Mouse (Mus musculus): ENCODE data around the gene Dop1b. TPM values are rescaled to one million over a fixed set of nuclear protein-coding genes. Genes with fewer than 3 reads are reported as not detected.

Gene Dop1b
- 59.0 and 65.4 TPM in 2 replicates for polyA plus RNA-seq (2012; rRNA removed)

DNA sequence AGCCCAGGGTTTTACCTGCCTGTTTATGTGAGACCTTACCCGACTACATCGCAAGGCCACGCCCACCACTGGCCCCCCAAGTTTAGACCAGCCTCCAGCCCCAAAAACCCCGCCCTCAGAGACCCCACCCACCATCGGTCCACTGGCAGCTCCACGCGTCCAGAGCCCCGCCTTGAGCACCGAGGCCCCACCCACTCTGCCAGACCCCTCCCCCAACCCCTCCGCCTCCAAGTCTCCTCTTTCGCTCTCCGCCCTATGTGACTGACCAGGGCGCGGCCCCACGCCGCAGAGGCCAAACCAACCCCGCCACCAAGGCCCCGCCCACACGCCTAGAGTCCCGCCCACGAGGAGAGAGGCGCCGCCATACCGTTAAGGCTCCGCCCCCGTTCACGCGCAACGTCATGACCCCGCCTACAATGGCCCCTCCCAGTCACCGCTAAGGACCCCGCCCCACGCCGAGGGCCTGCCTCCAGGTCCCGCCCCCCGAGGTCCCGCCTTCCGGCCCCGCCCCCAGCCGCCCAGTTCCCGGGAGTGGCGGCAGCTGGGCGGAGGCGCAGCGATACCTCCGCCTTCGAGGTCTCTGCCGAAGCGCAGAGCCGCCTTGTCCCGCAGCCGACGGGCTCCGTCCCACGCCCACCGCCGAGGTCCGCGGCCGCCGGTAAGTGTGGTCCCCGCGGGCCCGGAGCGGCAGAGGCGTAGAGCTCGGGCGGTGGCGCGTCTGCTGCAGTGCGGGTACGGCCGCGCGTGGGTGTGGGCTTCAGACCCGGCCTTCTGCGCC, at the start of gene Dop1b:
Dop1b (plus strand) TSS at position 494 of the 778 bp plus-strand sequence.

DNA sequence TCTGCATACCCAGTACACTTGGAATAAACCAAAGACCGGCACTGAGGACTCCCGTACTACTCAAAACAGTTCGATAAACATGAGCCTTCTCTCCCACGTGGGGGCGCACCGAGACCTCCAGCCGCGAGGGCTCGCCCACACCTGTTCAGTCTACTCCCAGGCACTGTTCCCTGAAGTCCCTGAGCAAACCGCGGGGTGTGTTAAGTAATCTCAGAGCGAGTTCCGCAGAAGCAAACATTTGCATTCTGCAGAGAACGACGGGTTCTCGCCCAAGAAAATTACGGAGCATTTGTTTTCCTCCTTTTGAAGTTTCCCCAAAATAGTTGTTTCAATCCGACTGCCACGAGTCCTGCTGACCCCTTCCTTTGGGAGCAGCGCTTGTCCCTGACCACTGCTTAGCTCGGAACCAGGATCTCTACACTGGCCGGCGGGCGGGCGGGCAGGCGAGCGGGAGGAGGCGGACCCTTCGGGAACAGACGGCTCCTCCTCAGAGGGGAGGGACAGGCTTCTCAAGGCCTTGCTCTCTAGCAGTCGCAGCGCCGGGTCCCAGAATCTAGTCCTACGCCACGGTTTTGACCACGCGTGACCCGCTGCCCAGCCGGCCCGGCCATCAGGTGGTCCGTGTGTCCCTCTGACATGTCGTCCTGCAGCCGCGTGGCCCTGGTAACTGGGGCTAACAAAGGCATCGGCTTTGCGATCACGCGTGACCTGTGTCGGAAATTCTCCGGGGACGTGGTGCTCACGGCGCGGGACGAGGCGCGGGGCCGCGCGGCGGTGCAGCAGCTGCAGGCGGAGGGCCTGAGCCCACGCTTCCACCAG, 28.8 kb upstream of the Dop1b start, which contains the start of gene Cbr3:
Cbr3 (plus strand) TSS at position 527 of the 819 bp plus-strand sequence.

DNA sequence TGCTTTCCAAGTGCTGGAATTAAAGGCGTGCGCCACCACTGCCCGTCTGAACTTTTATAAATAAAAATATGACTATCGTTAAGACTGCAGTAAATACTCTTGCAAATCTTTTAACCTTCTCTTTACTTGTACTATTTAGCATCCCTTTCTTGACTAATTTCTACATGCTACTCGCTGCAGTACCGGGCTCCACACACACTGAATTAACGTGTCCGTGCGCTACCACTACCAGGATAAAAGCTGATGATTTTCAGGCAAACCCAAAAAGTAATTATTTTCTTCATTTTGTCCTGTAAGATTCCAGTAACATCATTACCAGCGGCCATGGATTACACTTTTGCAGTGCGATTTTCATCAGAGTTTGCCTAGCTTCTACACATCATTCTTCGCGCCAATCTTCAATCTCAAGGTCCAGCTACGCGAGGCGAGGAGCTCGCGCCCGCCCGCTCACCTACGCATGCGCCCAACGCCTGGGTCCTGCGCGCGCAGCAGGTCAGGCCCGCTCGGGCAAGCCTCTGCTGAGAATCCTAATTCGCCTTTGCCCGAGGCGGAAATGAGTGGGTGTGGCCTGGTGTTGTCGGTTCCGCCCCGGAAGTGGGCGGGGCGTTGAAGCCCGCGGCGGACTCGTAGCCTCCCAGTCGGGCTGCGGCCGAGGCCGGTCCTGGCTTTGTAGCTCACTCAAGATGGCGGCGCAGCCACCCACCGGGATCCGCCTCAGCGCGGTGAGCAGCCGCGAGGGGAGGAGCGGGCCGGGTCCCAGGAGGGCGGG, 120.1 kb downstream of the Dop1b start, which contains the start of gene Morc3:
Morc3 (plus strand) TSS at position 495 of the 769 bp plus-strand sequence.

Other genes with a start within 250 kb of the Dop1b start
- gene Setd4, start 107.8 kb upstream of the Dop1b start, polyA plus RNA-seq (2012; rRNA removed): 8.3 and 10.1 TPM in 2 replicates
- 280 and 286 TPM in 2 replicates for gene Cbr1, start 106.1 kb upstream of the Dop1b start, polyA plus RNA-seq (2012; rRNA removed)
- gene Gm5678, start 83.8 kb upstream of the Dop1b start, polyA plus RNA-seq (2012; rRNA removed): not detected in 2 replicates
- gene Cbr3, start 28.7 kb upstream of the Dop1b start, polyA plus RNA-seq (2012; rRNA removed): 157 and 244 TPM in 2 replicates
- gene Morc3, start 120.2 kb downstream of the Dop1b start, polyA plus RNA-seq (2012; rRNA removed): 0.31 and 0.71 TPM in 2 replicates
- gene Chaf1b, start 172.0 kb downstream of the Dop1b start, polyA plus RNA-seq (2012; rRNA removed): 1.1 and 1.7 TPM in 2 replicates

All from stomach, adult 2 months (tissue).